Mouse (Mus musculus) ovary, postnatal 36 days (tissue): ENCODE measurements around the gene Itga3.

Experiments
- DNase-seq: peaks from one replicate; pipeline ENCODE4 v3.0.0; 2022; ENCODE audit warnings: low spot score, mixed read lengths

Gene Itga3

GRCm38 (mm10) chr11:95076536-95077111, at the start of gene Itga3:
TSS of gene Itga3 (minus strand) at chr11:95076801.
- peak; percentile 76 for DNase-seq

DNA sequence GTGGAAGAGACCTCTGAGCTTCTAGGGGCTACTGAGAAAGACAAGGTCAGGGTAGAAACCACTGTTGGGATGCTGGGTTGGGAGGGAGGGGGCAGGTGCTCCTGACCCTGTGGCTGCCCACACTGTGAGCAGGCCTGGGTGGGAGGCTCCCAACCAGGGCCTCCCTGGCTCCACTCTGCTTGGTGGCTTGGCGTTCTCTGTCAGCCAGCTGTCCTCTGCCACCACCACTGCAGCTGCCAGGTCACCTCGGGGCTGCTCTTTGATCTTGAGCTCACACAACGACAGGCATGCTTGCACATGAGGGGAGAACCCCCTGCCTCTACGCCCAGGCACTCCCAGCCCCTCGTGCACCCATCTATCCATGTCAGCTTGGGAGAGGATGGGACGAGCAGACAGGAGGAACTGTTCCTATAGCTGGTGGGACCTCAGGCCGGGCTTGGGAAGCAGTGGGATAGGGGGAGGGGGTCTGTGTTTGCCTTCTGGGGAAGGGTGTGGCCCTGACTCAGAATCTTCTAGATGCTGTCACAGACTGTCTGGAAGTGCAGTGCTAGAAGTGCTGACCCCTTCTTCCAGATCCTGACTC, 48.9 kb upstream of the Itga3 start:
- no peak for DNase-seq

DNA sequence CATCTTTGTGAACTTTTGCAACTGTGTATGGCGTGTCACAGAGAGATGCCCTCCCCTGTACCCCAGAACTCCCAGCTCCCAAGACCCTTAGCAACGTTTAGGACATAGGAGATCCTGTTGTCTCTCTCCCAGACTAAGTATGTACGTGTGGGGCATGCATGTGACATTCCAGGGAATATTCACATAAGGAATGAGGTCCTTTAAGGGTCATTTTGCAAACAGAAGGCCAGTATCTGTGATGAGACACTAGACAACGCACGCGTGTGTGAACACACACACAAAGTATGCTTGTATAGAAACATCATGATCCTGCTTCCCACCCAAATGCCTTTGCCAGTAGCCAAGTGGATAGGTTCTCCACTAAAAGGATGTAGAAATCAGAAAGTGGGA, 45.5 kb upstream of the Itga3 start:
- DNase-seq: no peak

- DNase-seq: peak; percentile 19
These were observed 44.8 kb upstream of the Itga3 start for GRCm38 (mm10) chr11:95121161-95122099.

DNA sequence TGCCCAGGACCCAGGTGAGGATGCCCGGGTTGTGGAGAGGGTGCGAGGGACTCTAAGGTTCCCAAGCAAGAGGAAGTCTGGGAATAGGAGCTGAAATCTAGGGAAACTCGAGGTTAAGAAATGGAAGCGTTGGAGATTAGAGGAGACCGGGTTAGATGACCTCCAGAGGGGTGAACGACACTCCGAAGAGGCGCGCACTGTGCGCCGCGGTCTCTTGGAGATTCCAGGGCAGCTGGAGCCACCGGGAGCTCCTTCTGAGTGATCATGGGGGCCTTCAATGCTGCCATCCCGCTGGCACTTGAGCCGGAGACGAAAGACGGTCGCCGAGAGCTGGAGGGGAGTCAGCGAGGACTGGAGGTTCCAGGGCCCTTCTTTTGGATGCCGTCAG, 44.0 kb upstream of the Itga3 start:
- no peak for DNase-seq

DNA sequence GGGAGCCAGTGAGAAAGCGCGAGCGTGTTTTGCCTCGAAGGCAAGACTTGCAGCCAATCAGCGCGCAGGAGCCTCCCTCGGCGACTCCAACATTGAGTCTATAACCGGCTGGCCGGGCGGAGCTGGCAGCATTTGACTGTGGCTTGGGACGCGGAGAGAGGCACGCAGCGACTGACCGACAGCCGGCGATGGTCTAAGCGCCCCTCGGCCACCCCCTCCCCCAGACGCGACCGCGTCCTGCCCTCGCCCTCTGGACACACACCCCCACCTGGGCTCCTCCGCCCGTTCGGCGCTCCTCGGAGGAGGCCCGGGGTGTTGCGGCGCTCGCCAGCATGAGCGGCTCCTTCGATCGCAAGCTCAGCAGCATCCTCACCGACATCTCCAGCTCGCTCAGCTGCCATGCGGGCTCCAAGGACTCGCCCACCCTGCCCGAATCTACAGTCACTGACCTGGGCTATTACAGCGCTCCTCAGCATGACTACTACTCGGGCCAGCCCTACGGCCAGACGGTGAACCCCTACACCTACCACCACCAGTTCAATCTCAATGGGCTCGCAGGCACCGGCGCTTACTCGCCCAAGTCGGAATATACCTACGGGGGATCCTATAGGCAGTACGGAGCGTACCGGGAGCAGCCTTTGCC, 43.5 kb upstream of the Itga3 start, which contains the start of gene Dlx3:
Dlx3 (plus strand) TSS at position 130 of the 643 bp plus-strand sequence.
- DNase-seq: peak; percentile 32

- peak; percentile 76 for DNase-seq
These were observed 41.9 kb upstream of the Itga3 start for GRCm38 (mm10) chr11:95118505-95118904.

- DNase-seq: peak; percentile 55
These were observed 40.4 kb upstream of the Itga3 start for GRCm38 (mm10) chr11:95117030-95117429.

- DNase-seq: no peak
These were observed 33.5 kb upstream of the Itga3 start for GRCm38 (mm10) chr11:95110081-95110480.

DNA sequence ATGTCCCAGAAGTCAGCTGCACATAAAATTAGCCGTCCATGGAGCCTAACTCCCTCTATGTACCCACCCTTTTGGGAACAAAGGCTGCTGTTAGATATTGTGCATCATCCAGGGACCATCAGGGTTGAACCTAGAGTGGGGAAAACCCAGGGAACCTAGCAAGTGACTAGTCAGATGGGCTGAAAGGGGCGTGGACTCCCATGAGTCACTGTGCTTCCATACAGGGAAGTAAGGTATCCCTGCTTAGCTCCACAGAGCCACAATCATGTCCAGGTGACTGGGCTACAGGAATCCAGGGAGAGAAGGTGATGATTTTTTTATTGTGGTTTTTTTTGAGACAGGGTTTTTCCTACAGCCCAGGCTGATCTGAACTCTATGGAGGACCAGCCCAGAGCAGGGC, 32.4 kb upstream of the Itga3 start:
- DNase-seq: no peak

DNA sequence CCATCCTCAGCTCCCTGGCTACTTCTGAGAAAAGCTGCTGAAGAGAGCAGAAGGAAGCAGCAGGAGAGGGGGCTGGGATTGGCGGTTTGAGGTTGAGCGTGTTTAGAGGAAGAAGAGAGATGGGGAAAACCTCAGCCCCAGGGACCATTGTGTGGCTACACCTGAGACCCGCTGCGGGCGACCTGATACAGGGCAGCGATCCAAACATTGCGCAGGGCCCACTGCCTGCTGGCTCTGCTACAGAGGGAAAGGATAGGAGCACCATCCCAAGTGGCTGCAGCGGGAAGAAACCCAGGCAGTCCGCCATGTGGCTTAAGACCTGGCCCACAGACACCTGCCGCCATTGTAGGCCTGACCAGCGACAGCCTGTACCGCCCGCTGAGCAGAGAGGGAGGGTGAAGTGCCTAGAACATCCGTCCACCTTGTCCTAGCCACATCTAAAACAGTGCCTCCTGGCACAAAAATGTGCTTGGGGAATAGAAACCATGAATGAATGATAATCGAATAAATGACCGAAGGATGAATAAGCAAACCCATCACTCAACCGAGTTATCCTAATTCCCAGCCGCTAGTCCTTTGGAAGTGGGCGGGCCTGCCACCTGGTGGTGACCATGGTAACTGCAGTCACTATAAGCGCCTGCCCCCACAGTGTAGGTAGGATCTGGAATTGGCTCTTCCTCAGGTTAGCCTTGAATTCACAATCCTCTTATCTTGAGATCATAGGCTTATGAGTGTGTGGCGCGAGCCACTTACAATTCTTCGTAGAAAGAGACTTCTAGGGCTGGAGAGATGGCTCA, 30.0 kb upstream of the Itga3 start:
- peak; percentile 73 for DNase-seq

- DNase-seq: peak; percentile 43
These were observed 28.8 kb upstream of the Itga3 start for GRCm38 (mm10) chr11:95105274-95105874.

- no peak for DNase-seq
These were observed 27.7 kb upstream of the Itga3 start for GRCm38 (mm10) chr11:95104266-95104665.

DNA sequence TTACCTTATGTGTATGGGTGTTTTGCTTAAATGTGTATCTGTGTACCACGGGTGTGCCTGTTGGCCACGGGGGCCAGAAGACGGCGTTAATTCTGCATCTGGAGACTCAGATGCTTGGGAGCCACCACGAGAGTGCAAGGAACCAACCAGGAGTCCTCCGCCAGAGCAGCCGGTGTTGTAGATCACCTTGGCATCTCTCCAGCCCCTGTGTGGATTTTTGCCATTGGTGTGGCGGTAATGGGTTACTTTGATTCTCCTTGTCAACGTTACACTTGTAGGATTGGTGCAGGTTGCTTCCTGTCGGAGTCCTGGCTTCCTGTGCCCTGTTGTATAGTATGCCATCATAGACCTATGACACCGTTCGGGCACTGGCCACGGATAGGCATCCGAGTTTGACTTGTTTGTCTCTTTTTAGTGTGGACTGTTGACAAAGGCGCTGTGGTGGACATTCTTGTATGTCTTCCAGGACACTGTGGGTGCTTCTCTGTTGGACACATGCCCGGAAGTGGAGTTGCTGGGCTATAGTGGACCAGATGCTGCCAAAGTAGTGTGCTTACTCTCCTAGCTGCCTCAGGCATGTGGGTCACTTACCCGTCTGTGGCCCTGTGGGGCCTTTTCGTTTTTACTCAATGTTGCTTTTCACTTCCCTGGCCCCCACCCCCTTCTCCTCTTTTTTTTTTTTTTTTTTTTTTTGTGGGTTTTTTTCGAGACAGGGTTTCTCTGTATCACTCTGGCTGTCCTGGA, 25.7 kb upstream of the Itga3 start:
- no peak for DNase-seq

DNA sequence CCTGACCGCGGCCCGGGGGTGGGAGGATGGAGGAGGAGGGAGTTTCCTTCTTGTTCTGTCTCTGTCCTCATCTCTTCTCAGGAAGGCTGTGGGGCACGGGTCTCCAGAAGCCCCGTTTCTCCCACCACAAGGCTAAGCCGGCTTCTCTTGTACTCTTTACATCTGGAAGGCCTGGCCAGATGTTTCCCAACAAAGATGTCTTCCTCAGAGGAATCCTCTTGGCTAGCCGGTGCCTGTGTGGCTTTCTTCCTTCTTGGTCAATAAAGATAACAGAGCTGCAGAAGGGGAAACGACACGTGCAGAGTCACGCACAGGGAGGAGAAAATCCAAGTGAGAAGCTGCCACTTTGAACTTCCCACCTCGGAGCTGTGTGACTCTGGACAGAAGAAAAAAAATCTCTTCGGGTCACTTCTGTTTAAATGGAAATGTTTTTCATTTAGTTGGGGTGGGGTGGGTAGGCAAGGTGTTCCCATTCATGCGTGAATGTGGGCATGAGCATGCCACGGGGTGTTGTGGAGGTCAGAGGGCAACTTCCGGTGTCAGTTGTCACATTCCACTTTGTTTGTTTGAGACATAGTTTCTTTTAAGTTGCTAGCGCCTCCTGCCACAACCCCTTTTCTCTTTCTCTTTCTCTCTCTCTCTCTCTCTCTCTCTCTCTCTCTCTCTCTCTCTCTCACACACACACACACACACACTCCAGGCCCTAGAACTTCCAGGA, 24.6 kb upstream of the Itga3 start:
- DNase-seq: no peak

- DNase-seq: no peak
These were observed 23.8 kb upstream of the Itga3 start for GRCm38 (mm10) chr11:95100393-95100792.

GRCm38 (mm10) chr11:95098346-95099095, 21.9 kb upstream of the Itga3 start:
- DNase-seq: no peak

GRCm38 (mm10) chr11:95097889-95098288, 21.3 kb upstream of the Itga3 start:
- no peak for DNase-seq
